22 mouse cellular contexts compared by ENCODE assay signal in genomic region chr12:103735566-103735965, GRCm38 (mm10). TPM values are rescaled to one million over a fixed set of nuclear protein-coding genes. Genes with fewer than 3 reads are reported as not detected.
DNase-seq lines count a peak whose midpoint lies in the region; ATAC-seq and TF ChIP-seq lines count a peak whose summit lies in the region.
"Not testable (repeated sequence)": the region's sequence is repeated elsewhere in the genome, so short reads cannot be mapped to it uniquely, and the experiment has no call there.
"Had no signal": no experiment of that assay in that cellular context is flagged by ENCODE, and none has a peak within 500 bp of the region (broad histone marks: within the 10 kb centered on the region; RNA-seq: fewer than 3 reads in every experiment).

No protein-coding gene starts in this region.

- H3K27ac ChIP-seq in liver, adult 2 months (replicated peaks; ENCODE audit: insufficient read depth, low read depth, low read length): peak overlapping the region; percentile 86
- not testable (repeated sequence) for H3K27ac ChIP-seq in liver, embryonic 13.5 days; liver, embryonic 15.5 days (replicated peaks)
- peak overlapping the region; percentile 66; the same call in 1 of the 2 replicates for H3K27ac ChIP-seq in liver, postnatal 0 days (ENCODE audit: low read depth)

- TF ChIP-seq EP300 in liver, postnatal 0 days (IDR thresholded peaks at IDR 0.05; ENCODE audit: low read depth): not testable (repeated sequence)

- peak overlapping the region; percentile 53 for H3K4me3 ChIP-seq in liver, adult 2 months (ENCODE audit: insufficient read depth, low read depth, low read length)
- peak overlapping the region; percentile 8; the same call in 1 of the 2 replicates for H3K4me3 ChIP-seq in liver, embryonic 13.5 days (replicated peaks)
- peak overlapping the region; percentile 14; the same call in 1 of the 2 replicates for H3K4me3 ChIP-seq in liver, embryonic 15.5 days (replicated peaks)
- H3K4me3 ChIP-seq in liver, postnatal 0 days (ENCODE audit: low read depth, low read length): 0 out of 2 replicates have a peak overlapping the region, but pooled peaks have one; percentile 4

- not testable (repeated sequence) for H3K79me2 ChIP-seq in liver, adult 2 months (ENCODE audit: control insufficient read depth, insufficient read depth, low read length)

- peak overlapping the region; percentile 47 for H3K4me2 ChIP-seq in liver, embryonic 13.5 days
- H3K4me2 ChIP-seq in liver, embryonic 15.5 days: peak overlapping the region; percentile 41
- H3K4me2 ChIP-seq in liver, postnatal 0 days (ENCODE audit: low read depth, low read length): peak overlapping the region; percentile 56

- H3K9ac ChIP-seq in liver, adult 2 months (ENCODE audit: low read depth, low read length): peak overlapping the region; percentile 42
- H3K9ac ChIP-seq in liver, embryonic 13.5 days; liver, embryonic 15.5 days: not testable (repeated sequence)
- peak overlapping the region; percentile 38; the same call in 1 of the 2 replicates for H3K9ac ChIP-seq in liver, postnatal 0 days (replicated peaks)

- not testable (repeated sequence) for H3K27me3 ChIP-seq in liver, adult 2 months (ENCODE audit: control insufficient read depth, insufficient read depth, low read length); liver, embryonic 13.5 days; liver, embryonic 15.5 days; liver, postnatal 0 days (ENCODE audit: insufficient read depth, low read length)

- DNase-seq in heart, adult 11 months: peak; percentile 90
- peak; percentile 25 for DNase-seq in liver, adult 2 months (ENCODE audit: extremely low read depth, low read depth, low spot score)
- DNase-seq in liver, embryonic 13.5 days; liver, postnatal 0 days: not testable (repeated sequence)
- DNase-seq in lung, postnatal 14 days: peak; percentile 4

- peak; percentile 2; the same call in 1 of the 2 replicates for TF ChIP-seq CTCF in liver, adult 2 months (IDR thresholded peaks at IDR 0.05; ENCODE audit: low read depth, low read length)
- not testable (repeated sequence) for TF ChIP-seq CTCF in liver, postnatal 0 days (IDR thresholded peaks at IDR 0.05; ENCODE audit: low read depth)

- H3K9me3 ChIP-seq in liver, embryonic 13.5 days (replicated peaks); liver, embryonic 15.5 days (replicated peaks); liver, postnatal 0 days (ENCODE audit: low read length): not testable (repeated sequence)

- H3K36me3 ChIP-seq in liver, adult 2 months (ENCODE audit: control insufficient read depth, insufficient read depth, low read length): peaks cover 20% of the 10 kb centered on the region
- not testable (repeated sequence) for H3K36me3 ChIP-seq in liver, embryonic 13.5 days; liver, embryonic 15.5 days (replicated peaks); liver, postnatal 0 days (replicated peaks; ENCODE audit: insufficient read depth, low read length)

- ATAC-seq in liver, embryonic 13.5 days (ENCODE audit: low read depth); liver, embryonic 15.5 days (ENCODE audit: insufficient read depth); liver, postnatal 0 days: not testable (repeated sequence)

- not testable (repeated sequence) for H3K4me1 ChIP-seq in liver, adult 2 months (ENCODE audit: control insufficient read depth, insufficient read depth, low read length); liver, embryonic 13.5 days (replicated peaks); liver, embryonic 15.5 days (replicated peaks); liver, postnatal 0 days (ENCODE audit: insufficient read depth)

- not testable (repeated sequence) for TF ChIP-seq POLR2A in liver, adult 2 months (IDR thresholded peaks at IDR 0.05; ENCODE audit: extremely low read depth, insufficient read depth, low read length)

- WGBS in liver, adult 2 months: 28% methylated on average over 4 of the region's 4 CpGs
- WGBS in liver, embryonic 13.5 days (ENCODE audit: insufficient replicate concordance): 55% methylated on average over 4 of the region's 4 CpGs
- WGBS in liver, embryonic 15.5 days (ENCODE audit: insufficient replicate concordance): 45% methylated on average over 4 of the region's 4 CpGs
- WGBS in liver, postnatal 0 days (ENCODE audit: insufficient replicate concordance): 63% methylated on average over 4 of the region's 4 CpGs

RNA-seq across cellular contexts. Expression of gene Serpina1d, which starts 37.8 kb away (rescaled TPM):
- total RNA-seq in liver, adult 2 months (2014; rRNA removed): 5,740 and 5,936 TPM in 2 replicates
- 7,463 and 8,304 TPM in 2 replicates for polyA plus RNA-seq in liver, adult 2 months (2012; rRNA removed)
- 113 and 126 TPM in 2 replicates for polyA plus RNA-seq in liver, embryonic 13.5 days (2015; fragmentation: Nextera tagmentation; extraction: Ambion mirVana)
- polyA plus RNA-seq in liver, embryonic 15.5 days (2015; fragmentation: Nextera tagmentation; extraction: Ambion mirVana): 369 and 460 TPM in 2 replicates
- 2,720 and 2,731 TPM in 2 replicates for polyA plus RNA-seq in liver, postnatal 0 days (2015; fragmentation: Nextera tagmentation; extraction: Ambion mirVana)
- total RNA-seq: ES-E14, MEL had no signal
- polyA plus RNA-seq: brain, embryonic 14.5 days; cerebellum, adult 2 months; embryonic facial prominence, embryonic 10.5 days; embryonic facial prominence, embryonic 12.5 days; embryonic facial prominence, embryonic 14.5 days; forebrain, embryonic 11.5 days; forebrain, embryonic 13.5 days; forebrain, embryonic 15.5 days had no signal

RNA-seq across cellular contexts. Expression of gene Serpina1f, which starts 40.2 kb away (rescaled TPM):
- not detected in 2 replicates for total RNA-seq in liver, adult 2 months (2014; rRNA removed)
- polyA plus RNA-seq in liver, adult 2 months (2012; rRNA removed): not detected in 2 replicates
- polyA plus RNA-seq in liver, embryonic 13.5 days (2015; fragmentation: Nextera tagmentation; extraction: Ambion mirVana): 0.07 and 0.12 TPM in 2 replicates
- polyA plus RNA-seq in liver, embryonic 15.5 days (2015; fragmentation: Nextera tagmentation; extraction: Ambion mirVana): 0.05 TPM in 2 replicates
- polyA plus RNA-seq in liver, postnatal 0 days (2015; fragmentation: Nextera tagmentation; extraction: Ambion mirVana): not detected in 2 replicates
- total RNA-seq: adrenal gland, adult 2 months; adrenal gland, postnatal 10 days; adrenal gland, postnatal 25 days; adrenal gland, postnatal 4 days; ES-E14; MEL had no signal
- polyA plus RNA-seq: adrenal gland, adult 2 months; brain, embryonic 14.5 days; C2C12; cerebellum, adult 2 months; cortical plate, adult 2 months; embryonic facial prominence, embryonic 10.5 days; embryonic facial prominence, embryonic 12.5 days; embryonic facial prominence, embryonic 14.5 days; forebrain, embryonic 11.5 days; forebrain, embryonic 13.5 days; forebrain, embryonic 15.5 days had no signal

RNA-seq across cellular contexts. Expression of gene Serpina16, which starts 59.6 kb away (rescaled TPM):
- not detected in 2 replicates for total RNA-seq in liver, adult 2 months (2014; rRNA removed)
- not detected in 2 replicates for polyA plus RNA-seq in liver, adult 2 months (2012; rRNA removed)
- polyA plus RNA-seq in liver, embryonic 13.5 days (2015; fragmentation: Nextera tagmentation; extraction: Ambion mirVana): 0.08 and 0.10 TPM in 2 replicates
- 0.17 TPM in 1 of 2 replicates, not detected in the other for polyA plus RNA-seq in liver, embryonic 15.5 days (2015; fragmentation: Nextera tagmentation; extraction: Ambion mirVana)
- not detected in 2 replicates for polyA plus RNA-seq in liver, postnatal 0 days (2015; fragmentation: Nextera tagmentation; extraction: Ambion mirVana)
- total RNA-seq: adrenal gland, adult 2 months; adrenal gland, postnatal 10 days; adrenal gland, postnatal 25 days; adrenal gland, postnatal 4 days; ES-E14; MEL had no signal
- polyA plus RNA-seq: adrenal gland, adult 2 months; brain, embryonic 14.5 days; C2C12; cerebellum, adult 2 months; cortical plate, adult 2 months; embryonic facial prominence, embryonic 10.5 days; embryonic facial prominence, embryonic 12.5 days; embryonic facial prominence, embryonic 14.5 days; forebrain, embryonic 11.5 days; forebrain, embryonic 13.5 days; forebrain, embryonic 15.5 days had no signal
